Mouse (Mus musculus) CD4-positive helper T cell, adult 2 months (primary cell): Measurements from ENCODE around the gene Igsf21.

Experiments
- DNase-seq: peaks from one replicate; pipeline ENCODE4 v3.0.0-alpha.2; 2012; ENCODE audit warnings: low read depth, missing footprints, low spot score

Igsf21 gene

DNA sequence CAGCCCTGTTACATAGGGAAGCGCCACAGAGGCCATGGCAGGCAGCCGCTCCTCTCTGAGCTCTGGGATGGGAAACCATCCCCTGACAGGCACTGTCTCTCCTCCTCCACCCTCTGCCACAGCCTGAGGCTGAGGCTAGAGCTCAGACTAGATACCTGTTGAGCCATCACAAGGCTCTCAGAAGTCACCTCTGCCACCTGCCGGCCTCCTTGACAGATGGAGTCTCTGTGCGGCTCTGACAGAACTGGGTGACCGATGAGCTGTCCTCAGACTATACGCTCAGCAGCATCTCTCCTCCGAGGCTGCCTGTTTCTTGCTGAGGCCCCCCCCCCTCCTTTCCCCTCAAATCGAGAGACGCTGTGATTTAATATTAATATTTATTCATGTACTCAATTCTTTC, 49.9 kb downstream of the Igsf21 start:
- no peak for DNase-seq

DNA sequence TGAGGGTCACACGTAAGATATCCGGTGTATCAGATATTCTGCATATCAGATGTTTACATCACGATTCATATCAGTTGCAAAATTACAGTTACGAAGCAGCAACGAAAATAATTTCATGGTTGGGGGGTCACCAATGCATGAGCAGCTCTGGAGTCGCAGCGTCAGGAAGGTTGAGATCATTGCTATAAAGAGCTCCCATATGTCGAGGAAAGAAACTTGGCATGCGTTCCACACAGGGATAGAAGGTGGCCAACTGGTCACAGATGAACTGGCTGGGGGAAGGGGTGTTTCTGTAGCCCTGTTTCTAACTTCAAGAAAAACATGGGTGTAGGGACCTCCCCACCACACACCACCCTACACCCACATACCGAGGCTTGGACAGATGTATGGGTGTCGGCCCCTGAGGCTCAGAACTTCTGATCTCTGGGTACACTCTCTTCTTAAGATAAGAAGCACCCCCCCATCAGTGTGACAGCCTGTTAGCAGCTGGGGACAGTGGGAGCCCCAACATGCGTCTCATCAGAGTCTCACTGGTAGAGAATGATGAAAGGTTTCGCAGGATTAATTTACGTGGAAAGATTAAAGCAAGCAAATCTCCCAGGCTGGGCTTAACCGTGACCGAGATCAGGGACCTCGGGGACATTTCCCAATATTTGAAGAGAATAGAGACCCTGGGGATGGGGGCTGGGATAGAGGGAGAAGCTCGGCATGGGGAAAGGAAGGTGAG, 54.1 kb downstream of the Igsf21 start:
- no peak for DNase-seq

DNA sequence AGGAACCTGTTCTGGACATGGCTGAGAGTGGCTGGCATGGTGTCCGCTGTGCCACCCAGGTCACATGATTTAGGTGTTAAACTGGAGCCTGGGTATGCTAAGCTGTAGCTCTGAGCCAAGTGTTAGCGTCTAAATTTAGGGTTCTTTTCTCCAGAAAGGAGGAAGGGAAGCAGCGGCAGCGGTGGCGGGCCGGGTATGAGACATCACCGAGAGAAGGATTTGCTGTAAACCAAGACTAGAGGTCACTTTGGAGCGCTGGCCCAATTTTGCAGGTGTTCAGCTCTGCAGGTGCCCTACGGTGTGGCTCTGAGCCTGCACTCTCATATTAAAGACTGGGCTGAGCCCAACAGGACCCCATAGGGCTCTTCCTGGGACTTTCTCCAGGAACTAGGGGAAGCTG, 57.0 kb downstream of the Igsf21 start:
- no peak for DNase-seq

DNA sequence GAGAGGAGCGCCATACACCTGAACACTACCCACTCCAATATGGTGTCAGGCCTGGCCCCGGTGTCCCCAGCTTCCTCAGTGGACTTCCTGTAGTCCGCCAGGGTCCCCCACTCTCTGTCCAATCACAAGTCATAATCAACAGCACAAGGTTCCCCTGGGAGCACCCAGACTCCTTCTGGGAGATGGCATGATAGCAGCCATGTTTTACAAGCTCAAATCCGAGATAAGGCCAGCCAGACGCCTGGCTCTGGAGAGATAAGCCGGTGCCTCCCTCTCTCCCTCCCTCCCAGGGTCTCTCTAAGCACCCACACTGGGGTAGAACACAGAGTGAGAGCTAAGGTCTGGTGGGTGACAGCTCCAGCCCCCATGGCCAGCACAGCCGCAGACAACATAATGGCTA, 58.0 kb downstream of the Igsf21 start:
- DNase-seq: no peak

DNA sequence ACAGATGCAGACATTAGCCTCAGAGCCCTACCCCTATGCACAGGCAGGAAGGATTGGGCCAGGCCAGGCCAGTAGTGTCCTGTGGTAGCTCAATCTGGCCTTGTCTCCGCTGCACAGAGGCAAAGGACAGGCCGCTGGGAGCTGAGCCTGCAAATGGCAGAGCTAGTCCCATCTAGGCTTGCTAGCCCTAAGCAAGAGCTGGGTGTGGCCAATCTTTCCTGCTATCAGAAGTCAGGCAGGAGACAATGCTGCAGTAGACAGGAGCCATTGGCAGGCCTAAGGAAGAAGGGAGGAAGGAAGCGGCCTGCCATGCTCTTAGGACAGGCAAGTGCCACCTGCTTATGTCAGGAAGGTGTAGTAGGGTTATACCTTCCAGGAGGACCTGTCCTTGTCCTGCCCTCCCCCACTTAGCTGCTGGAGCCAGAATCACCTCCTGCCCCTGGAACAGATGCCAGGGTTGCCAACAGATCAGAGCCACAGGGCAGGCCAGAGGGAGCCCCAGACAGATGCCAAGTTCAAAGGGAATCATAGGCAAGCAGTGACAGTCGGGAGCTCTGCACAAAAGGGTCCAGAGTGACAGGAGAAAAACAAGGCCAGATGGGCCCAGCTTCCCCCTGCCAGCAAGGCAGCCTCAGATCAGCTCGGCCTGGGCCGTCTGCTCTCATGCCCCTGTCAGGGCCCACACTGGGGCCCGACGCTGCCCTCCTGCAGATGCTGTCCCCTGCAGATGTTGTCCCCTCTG, 59.0 kb downstream of the Igsf21 start:
- DNase-seq: no peak

DNA sequence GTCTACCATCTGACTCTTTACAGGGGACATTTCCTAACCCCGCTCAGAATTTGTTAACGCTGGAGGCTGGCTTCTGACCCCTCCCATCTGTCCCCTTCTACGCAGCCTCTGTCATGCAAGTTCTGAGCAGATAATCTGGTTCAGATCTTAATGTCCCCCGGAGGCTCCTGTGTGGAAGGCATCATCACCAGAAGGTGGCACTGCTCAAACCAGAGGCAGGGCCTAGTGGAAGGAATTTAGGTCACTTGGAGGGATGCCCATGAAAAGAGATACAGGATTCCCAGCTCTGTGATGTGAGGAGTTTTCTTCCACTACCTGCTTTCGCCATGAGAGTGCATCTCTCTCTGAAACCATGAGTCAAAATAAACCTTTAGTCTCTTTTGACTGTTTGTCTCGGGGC, 67.0 kb downstream of the Igsf21 start:
- DNase-seq: no peak

DNA sequence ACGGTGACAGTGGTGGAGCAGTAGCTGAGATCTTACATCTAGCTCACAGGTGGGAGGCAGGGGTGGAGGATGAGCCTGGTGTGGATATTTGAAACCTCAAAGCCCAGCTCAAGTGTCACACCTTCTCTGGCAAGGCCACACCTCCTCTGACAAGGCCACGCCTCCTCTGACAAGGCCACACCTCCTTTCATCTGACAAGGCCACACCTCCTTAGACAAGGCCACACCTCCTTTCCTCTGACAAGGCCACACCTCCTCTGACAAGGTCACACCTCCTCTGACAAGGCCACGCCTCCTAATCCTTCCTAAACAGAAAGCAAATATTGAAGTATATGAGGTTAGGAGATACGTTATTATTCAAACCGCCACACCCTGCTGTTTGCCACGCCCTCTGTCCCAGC, 69.5 kb downstream of the Igsf21 start:
- DNase-seq: no peak

DNA sequence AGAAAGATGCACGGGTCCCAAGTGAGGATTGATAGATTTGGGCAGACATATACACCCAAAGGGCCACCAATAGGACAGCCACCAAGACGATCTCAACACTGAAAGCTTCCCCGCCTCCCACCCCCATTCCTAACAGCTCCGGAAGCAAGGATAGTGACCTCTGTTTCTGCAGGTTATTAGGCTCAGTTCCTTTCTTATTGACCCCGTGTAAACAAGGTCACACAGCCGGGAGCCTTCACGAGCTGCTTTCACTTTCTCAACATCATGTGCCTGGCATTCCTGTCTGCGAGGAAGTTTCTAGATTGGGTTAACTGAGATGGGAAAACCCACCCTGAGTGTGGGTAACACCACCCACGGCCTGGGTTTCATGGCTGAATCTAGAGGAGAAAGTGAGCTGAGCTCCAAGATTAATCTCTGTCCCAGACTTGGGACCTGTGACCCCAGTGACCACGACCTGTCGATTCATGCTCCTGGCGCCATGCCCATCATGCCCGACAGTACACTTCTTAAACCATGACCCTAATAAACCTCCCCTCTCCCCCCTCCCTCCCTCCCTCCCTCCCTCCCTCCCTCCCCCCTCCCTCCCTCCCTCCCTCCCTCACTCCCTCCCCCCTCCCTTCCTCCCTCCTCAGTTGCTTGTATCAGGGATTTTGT, 72.7 kb downstream of the Igsf21 start:
- DNase-seq: no peak

DNA sequence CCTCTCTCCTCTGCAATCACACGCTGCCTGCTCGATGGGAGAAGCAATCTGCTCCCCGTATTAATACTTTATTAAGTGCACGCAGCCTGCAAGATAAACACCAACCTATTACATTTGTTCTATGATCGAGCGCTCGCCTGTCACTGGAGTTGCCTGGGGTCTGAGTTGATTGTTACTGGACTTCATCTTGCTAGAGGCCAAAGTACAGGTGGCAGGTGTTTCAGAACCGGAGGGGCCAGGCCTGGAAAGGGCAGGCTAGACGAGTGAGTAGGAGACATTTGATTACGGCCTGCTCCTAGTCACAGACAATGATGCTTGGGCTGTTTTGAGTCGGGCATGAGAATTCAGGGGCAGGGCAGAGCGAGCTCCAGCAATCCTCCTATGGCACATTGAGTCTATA, 73.5 kb downstream of the Igsf21 start:
- no peak for DNase-seq

DNA sequence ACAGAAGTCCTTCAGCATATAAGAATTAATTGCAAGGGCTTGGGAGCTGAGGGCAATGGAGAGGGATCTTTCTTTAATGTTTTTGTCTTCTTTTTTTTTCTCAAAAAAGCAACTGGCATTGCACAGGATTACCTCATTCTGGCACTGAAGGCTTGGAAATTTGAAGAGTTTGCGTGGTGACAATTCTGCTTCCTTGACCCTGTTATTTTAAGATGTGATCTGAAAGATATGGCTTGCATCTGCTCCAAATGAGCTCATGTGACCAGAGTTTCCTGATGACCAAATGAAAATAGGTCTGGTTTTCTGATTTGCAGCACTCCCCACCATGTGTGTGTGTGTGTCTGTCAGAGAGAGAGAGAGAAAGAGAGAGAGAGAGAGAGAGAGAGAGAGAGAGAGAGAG, 74.7 kb downstream of the Igsf21 start:
- no peak for DNase-seq

DNA sequence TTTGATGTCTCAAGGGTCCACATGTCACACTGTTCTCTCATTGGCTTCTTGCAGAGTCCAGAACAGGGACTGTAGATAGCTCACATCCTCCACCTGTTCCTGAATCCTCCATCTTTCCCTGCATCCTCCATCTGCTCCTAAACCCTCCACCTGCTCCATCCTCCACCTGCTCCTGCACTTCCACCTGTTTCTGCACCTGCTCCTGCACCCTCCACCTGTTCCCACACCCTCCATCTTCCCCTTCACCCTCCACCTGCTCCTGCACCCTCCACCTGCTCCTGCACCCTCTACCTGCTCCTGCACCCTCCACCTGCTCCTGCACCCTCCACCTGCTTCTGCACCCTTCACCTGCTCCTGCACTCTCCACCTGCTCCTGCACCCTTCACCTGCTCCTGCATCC, 75.4 kb downstream of the Igsf21 start:
- DNase-seq: no peak

DNA sequence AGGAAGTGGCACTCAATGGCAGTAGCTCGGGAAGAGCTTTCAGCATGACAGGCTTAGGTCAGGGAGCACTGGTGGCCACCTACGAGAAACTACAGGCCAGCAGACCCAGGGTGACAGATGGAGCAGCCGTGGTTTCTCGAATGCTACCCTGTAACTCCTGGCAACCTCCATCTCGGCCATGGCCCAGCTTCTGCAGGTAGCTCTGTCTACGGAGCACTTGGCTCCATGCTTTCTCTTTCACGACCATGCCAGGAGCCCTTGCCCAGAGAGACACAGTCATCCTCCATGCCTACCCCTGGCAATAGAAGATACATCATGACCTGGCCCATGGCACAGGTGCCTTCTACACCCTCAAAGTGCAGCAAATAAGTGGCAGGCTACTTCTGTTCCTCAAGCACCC, 80.7 kb downstream of the Igsf21 start:
- no peak for DNase-seq

DNA sequence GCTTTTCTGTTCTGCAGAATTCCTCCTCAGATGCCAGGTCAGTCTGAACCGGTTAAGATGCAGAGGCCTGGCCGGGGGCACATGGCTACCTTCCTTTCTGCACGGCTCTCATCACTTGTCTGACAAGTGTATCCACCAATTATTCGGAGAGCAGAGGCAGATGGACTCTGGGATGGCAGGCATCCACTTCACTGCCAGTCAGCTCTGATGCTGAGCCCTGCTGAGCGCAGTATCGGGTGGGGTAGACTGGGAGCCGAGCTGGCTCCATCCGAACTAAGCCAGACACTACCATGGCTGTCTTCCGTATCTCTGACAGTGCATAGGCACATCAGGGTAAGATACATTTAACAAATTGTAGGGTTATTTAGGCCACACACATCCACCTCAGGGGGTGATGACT, 81.9 kb downstream of the Igsf21 start:
- no peak for DNase-seq

DNA sequence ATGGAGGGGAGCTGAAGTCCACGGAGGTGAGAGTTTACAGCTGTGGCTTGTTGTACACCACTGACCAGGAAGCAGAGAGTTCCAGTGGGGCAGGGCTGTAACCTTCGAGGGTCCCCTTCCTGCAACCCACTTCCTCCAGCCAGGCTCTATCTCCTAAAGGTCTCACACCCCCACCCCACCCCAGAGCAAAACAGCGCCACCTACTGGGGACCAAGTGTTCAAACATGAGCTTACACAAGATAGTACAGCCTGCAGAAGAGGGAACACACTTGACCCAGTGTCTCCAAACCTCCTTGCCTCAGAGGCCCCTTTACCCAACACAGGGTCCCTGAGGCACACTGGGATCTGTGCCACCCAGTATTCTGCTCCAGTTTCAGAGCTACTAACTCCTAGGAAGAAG, 87.0 kb downstream of the Igsf21 start:
- no peak for DNase-seq

DNA sequence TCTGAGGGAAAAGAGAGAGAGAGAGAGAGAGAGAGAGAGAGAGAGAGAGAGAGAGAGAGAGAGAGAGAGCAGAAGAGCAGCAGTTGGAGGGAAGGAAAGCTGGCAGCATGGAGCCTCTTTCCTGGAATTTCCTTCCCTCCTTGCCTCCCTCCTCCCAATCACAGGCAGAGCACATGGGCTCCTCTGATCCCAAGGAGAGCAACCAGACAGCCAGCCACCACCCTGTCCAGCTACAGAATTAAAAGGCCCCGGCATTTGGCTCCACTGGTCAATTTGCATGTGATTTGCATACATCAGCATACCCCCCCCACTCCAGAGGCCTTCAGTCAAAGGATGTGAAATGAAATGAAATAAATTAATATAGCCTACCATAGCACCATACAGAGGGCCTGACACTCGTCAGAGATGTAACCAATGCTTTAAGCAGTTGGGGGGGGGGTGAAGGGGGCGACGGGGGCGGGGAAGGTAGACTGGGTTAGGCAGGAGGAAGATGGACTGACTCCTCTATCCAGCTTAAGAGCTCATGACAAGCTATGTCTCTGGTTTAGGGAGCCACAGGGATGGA, 91.6 kb downstream of the Igsf21 start:
- DNase-seq: no peak

DNA sequence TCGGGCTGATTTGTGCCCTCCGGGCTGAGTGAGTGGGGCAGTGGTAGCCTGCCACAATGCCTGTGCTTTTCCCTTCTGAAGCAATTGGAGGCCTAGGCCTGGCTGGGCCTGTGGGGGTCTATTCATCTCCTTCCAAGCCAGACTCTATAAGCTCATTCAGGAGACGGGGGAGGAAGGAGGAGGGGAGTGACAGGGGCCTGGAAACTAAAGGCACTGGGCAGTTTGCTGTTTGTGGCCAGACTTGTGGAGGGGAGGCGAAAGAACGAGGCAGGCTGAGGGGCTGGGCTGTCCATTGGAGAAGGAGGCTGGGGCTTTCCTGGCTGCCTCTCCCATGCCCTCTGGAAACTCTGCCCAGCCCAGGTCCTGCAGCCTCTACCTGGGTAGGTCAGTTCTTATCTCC, 92.1 kb downstream of the Igsf21 start:
- no peak for DNase-seq

DNA sequence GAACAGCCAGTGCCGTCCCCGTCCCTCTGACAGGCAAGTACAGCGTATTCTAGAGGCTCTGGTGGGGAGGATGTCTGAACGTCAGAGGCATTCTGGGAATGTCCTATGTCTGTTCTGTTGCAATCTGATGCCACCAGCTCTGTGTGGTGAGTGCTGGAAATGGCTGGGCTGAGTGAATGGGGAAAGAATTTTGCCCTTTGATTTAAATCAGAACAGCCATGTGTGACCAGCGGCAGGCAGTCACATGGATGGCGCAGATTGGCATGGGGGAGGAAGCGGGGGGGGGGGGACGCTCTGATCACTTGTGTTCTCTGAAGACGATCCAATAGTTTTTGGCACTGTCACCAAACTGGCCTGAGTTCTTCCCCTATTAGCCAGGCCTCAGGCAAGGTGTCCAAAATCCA, 92.9 kb downstream of the Igsf21 start:
- no peak for DNase-seq

DNA sequence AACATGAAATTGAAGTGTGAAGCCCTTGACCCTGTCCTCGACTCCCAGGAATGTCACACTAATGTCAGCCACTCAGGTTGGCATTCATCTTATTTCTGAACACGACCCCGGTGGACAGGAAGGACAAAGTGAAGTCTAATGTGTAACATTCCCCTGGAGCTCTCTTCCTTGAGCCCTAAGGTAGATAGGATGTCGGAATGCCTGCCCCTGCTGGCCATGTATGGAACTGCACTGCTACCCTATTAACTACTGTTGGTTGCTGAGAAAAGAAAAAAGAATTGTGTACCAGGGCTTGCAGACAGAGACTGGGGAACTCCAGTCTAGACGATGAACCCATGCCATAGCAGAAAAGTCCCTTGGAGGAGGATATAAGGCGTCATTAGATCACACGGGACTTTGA, 93.5 kb downstream of the Igsf21 start:
- no peak for DNase-seq

DNA sequence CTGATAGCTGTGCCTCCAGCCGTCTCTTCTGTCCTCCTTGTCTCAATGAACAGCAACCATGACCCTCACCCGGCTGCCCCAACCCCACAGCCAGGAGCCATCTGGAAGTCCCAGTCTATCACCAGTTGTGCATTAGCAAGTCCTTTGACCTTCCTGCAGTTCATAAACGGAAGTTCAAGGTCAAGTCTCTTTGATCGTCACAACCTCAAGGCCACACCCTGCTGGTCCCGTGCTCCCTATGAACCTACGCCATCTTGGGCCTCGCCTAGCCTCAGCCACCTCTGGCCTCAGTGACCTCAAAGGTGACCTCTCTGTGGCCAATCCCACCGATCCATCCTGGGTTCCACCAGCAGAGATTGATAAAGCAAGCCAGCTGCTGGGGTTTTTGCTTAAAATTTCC, 96.9 kb downstream of the Igsf21 start:
- no peak for DNase-seq

DNA sequence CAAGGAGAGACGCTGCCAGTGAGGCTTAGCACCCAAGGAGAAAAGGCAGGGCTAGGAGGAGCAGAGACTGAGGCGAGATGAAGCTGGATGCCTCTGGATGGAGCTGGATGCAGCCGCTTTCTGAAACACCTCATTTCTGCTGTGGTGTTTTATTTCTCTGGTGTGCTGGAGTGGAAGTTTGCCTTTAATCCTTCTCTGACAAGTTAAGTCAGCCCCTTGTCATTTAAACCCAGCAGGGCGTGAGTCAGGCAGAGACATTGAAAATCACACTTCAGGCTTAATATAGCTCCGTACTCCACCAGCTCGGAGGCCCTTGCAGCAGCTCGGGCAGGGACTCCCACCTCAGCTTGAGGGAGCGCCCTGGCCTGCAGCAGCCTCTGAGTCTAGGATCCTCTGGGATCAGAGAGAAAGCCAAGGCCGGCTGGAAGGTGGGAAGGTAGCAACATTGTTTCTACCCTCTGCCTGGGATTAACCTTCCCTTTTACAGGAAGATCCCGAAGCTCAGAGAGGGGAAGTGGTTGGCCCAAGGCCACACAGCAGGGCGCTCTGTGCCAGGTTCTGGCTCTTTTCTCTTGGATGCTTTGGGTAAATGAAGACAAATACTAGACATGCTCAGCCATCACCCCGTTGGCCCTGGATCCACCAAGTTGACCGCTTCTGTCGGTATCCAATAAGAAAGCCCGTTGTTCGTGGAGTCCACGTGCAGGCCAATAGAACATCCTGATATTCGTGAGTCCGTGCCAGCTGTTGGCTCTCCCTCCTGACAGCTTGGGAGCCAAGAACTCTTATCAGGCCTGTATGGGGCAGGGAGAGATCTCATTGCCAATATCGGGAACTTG, 98.5 kb downstream of the Igsf21 start:
- DNase-seq: no peak

DNA sequence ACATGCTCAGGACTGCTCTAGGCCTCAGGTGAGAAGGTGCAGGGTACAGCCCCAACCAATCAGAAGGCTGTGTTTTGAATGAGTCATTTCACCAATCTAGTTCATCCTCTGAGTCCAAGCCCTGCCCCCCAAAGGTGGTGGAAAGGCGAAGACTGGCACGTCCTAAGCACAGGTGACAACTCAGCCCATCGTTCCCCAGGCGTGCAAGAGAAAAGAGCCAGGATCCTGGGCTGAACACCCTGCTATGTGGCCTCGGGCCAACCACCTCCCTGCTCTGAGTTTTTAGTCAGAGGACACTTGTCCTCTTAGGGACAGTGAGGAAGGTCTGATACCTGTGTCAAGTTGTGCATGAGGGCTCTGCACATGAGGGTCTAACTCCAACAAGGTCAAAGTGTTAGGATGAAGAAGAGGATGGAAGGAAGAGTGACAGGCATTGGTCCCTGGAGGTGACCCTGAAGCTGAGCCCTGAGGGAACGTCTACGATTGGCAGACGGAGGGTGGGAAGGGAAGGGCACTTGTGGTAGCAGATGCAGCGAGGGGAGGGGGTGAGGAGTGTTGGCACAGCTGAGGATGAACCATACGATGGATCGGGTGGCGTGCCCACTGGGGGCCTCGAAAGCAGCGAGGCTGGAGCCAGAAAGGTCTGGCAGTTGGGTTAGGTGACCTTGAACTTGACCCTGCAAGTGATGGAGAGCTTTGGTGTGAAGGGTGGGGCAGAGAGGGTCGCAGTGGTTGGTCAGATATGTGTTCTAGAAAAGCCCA, 99.3 kb downstream of the Igsf21 start:
- DNase-seq: no peak
